Mouse (Mus musculus) heart, postnatal 0 days (tissue): Measurements from ENCODE around the gene Tex19.2.

Source experiments
- CTCF ChIP-seq: IDR thresholded peaks from 2 replicates; pipeline ENCODE4 v1.5.1; 2016; ENCODE audit warnings: antibody characterized with exemption, control low read depth, low read depth
- EP300 ChIP-seq: IDR thresholded peaks from 2 replicates; pipeline ENCODE4 v1.6.1; 2016; ENCODE audit warnings: antibody characterized with exemption, low read depth

GRCm38 (mm10) chr11:121090943-121091342, 27.5 kb downstream of the Tex19.2 start:
- TF ChIP-seq CTCF (no peak), EP300 (no peak)
